ENCODE assay signal across 35 mouse cellular contexts in genomic region chr17:7435075-7435474, GRCm38 (mm10). TPM values are rescaled to one million over a fixed set of nuclear protein-coding genes. Genes with fewer than 3 reads are reported as not detected.
"Had no signal": no experiment of that assay in that cellular context is flagged by ENCODE, and none has a peak within 500 bp of the region (broad histone marks: within the 10 kb centered on the region; RNA-seq: fewer than 3 reads in every experiment).

No protein-coding gene starts in this region.

- H3K4me3 ChIP-seq: heart, embryonic 13.5 days; heart, embryonic 15.5 days; hindbrain, embryonic 10.5 days; hindbrain, embryonic 12.5 days; intestine, embryonic 15.5 days; layer of hippocampus, adult 2 months; left cerebral cortex, adult 2 months; limb, embryonic 10.5 days; limb, embryonic 12.5 days; liver, embryonic 13.5 days had no signal

- H3K4me1 ChIP-seq: heart, embryonic 13.5 days; heart, embryonic 15.5 days; hindbrain, embryonic 10.5 days; hindbrain, embryonic 12.5 days; intestine, embryonic 15.5 days; limb, embryonic 10.5 days; limb, embryonic 12.5 days; liver, embryonic 13.5 days had no signal

- H3K27me3 ChIP-seq: heart, embryonic 13.5 days; heart, embryonic 15.5 days; hindbrain, embryonic 12.5 days; intestine, embryonic 15.5 days; limb, embryonic 12.5 days; liver, embryonic 13.5 days had no signal

- DNase-seq: gastrocnemius, postnatal 14 days; gastrocnemius, postnatal 36 days; heart, adult 18-20 months; heart, postnatal 4 days; kidney, adult 18-20 months; kidney, adult 8-10 months; kidney, postnatal 10 days; kidney, postnatal 25 days; kidney, postnatal 4 days; liver; liver, embryonic 13.5 days had no signal

- H3K9ac ChIP-seq: heart, embryonic 13.5 days; heart, embryonic 15.5 days; hindbrain, embryonic 12.5 days; hindbrain, embryonic 14.5 days; intestine, embryonic 15.5 days; limb, embryonic 12.5 days; liver, embryonic 13.5 days had no signal

- H3K9me3 ChIP-seq: heart, embryonic 13.5 days; heart, embryonic 15.5 days; hindbrain, embryonic 10.5 days; hindbrain, embryonic 12.5 days; intestine, embryonic 15.5 days; limb, embryonic 10.5 days; limb, embryonic 12.5 days; liver, embryonic 13.5 days had no signal

- H3K27ac ChIP-seq: heart, embryonic 13.5 days; heart, embryonic 15.5 days; hindbrain, embryonic 10.5 days; hindbrain, embryonic 12.5 days; hindbrain, embryonic 14.5 days; intestine, embryonic 15.5 days; layer of hippocampus, adult 2 months; left cerebral cortex, adult 2 months; limb, embryonic 10.5 days; limb, embryonic 12.5 days; liver, embryonic 13.5 days had no signal

- H3K36me3 ChIP-seq: heart, embryonic 13.5 days; heart, embryonic 15.5 days; hindbrain, embryonic 10.5 days; hindbrain, embryonic 12.5 days; intestine, embryonic 15.5 days; limb, embryonic 10.5 days; limb, embryonic 12.5 days; liver, embryonic 13.5 days had no signal

- H3K4me2 ChIP-seq: heart, embryonic 11.5 days; heart, embryonic 13.5 days; heart, embryonic 15.5 days; hindbrain, embryonic 12.5 days; hindbrain, embryonic 14.5 days; intestine, embryonic 15.5 days; limb, embryonic 12.5 days; liver, embryonic 11.5 days; liver, embryonic 13.5 days had no signal

- ATAC-seq: hindbrain, embryonic 16.5 days; inflammation-experienced regulatory T-cells, adult 6 months; intestine, embryonic 15.5 days; intestine, postnatal 0 days had no signal

RNA-seq across cellular contexts. Expression of gene Unc93a2, which starts 49.8 kb away (rescaled TPM):
- total RNA-seq: granulocyte monocyte progenitor cell, adult 5-6 weeks; heart, adult 18-20 months; heart, adult 8-10 months; heart, postnatal 25 days; heart, postnatal 4 days; layer of hippocampus, adult 2 months; layer of hippocampus, postnatal 25 days; left cerebral cortex, adult 2 months; left cerebral cortex, postnatal 14 days; left cerebral cortex, postnatal 36 days had no signal
- polyA plus RNA-seq: heart, embryonic 11.5 days; heart, embryonic 13.5 days; heart, embryonic 15.5 days; heart, postnatal 0 days; hindbrain, embryonic 10.5 days; hindbrain, embryonic 12.5 days; hindbrain, embryonic 14.5 days; hindbrain, embryonic 16.5 days; intestine, embryonic 15.5 days; kidney, embryonic 14.5 days; kidney, embryonic 16.5 days; limb, embryonic 10.5 days; limb, embryonic 12.5 days; liver, embryonic 11.5 days had no signal
